Mouse (Mus musculus) ovary, postnatal 10 days (tissue): ENCODE measurements around the gene Lat.
"Not testable (repeated sequence)": the region's sequence is repeated elsewhere in the genome, so short reads cannot be mapped to it uniquely, and the experiment has no call there.

Experiments used
- DNase-seq: peaks from one replicate; pipeline ENCODE4 v3.0.0; 2022; ENCODE audit warnings: low spot score

The Lat gene

GRCm38 (mm10) chr7:126369393-126369792 is at the start of gene Lat:
Gene Lat (minus strand): TSS chr7:126369570.
- no peak for DNase-seq

GRCm38 (mm10) chr7:126418496-126418895 is 49.1 kb upstream of the Lat start:
- no peak for DNase-seq

- DNase-seq, result no peak
Measured at GRCm38 (mm10) chr7:126417606-126418005, 48.2 kb upstream of the Lat start.

DNA sequence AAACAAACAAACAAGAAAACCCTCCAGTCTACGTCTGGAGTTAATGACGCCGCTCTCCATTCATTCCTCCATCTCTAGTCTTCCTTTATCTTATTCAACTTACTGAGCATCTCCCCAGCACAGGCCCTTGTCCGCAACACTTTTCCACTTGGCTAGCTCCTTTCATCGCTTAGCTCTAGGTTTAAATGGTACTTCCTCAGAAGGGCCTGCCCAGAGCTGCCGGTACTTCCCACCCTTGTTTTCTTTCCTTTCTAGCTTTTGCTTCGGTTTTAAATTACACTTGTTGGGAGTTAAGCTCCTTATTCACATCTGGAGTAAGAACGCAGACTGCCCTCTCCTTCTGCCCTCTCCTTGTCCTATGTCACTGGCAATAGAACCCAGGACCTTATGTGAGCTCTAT is 47.7 kb upstream of the Lat start:
- DNase-seq, result no peak

- DNase-seq, result no peak
Measured at GRCm38 (mm10) chr7:126416615-126417014, 47.2 kb upstream of the Lat start.

DNA sequence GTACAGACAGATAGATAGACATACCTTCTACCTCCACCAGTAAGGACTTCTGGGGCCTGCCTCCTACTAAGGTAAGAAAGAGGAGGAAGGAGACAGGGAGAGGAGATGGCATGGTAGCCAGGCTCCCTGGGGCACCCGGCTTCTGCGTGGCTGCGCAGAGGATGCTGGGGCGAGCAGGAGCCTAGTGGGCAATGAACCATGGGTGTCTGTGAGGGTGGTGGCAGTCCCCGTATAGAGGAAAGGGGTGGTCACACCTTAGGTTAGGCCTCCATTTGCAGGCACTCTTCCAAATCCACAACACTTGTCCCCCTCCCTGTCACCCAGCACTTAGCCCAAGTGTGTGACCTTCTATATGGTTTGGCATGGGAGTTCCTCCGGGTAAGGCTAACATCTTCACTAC is 45.4 kb upstream of the Lat start, which contains the start of gene Cd19:
Cd19 (minus strand) TSS at position 165 of the 400 bp plus-strand sequence.
- DNase-seq, result no peak

DNA sequence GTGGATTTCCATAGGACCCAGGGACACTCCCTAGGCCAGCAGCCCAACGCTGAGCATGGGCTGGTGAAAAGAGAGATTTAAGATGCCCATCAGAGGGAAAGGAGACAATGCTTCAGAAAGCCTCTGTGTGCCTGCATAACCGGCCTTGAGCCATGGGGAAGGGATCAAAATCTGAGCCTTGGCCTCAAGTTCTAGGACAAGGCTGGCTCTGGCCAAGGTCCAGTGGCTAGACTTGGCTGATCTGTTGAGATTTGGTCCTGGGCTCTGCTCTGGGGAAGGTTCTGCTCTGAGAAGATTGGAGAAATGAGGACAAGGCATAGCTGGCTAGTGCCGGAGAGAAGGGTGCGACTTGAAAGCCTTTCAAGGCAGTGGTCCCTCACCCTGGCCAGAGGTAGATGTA is 41.7 kb upstream of the Lat start:
- DNase-seq, result no peak

DNA sequence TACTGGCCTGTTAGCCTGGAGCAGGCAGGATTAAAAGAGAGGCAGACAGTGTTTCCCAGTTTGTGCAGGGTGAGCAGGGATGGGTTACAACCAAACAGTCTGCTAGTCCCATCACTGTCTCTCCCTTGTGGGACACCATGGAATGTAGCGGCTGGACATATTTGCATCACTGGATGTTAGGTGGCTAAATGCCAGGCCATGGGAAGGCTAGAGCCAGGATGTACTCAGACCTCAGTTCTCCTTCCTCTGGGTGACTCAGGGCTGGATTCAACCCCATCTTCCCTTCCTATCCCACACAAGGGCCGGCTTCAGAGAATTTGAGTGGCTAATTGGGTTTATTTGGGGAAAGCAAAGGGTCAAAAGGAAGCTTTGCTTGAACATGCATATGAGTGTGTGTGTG is 39.3 kb upstream of the Lat start:
- no peak for DNase-seq

DNA sequence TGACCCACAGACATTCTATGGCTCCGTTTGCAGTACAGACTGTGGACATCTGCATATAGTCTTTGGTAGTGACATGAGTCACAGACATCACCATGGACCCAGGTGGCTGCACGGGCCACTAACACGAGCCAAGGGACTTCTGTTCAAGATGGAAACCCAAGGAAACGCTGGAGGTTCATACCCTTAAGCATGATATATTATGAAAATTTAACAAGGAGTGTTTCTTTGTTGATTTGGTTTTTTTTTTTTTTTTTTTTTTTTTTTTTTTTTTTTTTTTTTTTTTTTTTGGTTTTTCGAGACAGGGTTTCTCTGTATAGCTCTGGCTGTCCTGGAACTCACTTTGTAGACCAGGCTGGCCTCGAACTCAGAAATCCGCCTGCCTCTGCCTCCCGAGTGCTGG is 33.1 kb upstream of the Lat start:
- DNase-seq, result not testable (repeated sequence)

GRCm38 (mm10) chr7:126399548-126399947 is 30.2 kb upstream of the Lat start:
- DNase-seq, result peak; percentile 37

DNA sequence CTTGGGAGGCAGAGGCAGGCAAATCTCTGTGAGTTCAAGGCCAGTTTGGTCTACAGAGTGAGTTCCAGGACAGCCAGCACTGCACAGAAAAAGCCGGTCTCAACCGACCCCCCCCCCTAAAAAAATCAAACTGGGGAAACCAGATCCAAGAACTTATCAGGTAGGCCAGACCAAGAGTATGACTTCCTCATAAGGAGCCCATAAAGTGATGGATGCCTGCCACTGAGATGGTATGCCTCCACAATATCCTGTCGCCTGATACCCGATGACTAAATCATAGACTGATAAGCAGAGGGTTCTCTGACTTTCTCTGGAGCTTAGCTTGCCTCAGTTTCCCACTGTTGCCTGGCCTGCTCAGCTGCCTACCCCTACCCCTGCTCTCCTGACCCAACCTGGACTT is 28.5 kb upstream of the Lat start:
- no peak for DNase-seq

DNA sequence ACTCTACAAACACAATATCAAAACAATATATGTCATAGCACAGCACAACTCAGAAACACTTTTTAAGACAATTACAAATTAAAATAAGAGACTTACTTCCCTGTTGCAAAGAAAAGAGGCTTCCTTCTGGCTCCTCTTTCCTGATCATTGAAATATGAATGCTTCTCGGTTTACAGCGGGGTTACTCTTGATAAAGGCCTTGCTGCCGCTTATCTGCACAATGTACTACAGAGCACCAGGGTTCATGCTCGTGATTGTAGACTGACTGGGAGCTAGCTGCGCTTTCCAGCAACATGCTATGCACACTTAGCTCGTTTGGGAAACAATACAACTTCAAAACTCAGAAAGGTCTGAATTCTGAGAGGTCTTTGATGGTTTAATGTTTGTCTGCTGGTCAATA is 27.9 kb upstream of the Lat start:
- no peak for DNase-seq

DNA sequence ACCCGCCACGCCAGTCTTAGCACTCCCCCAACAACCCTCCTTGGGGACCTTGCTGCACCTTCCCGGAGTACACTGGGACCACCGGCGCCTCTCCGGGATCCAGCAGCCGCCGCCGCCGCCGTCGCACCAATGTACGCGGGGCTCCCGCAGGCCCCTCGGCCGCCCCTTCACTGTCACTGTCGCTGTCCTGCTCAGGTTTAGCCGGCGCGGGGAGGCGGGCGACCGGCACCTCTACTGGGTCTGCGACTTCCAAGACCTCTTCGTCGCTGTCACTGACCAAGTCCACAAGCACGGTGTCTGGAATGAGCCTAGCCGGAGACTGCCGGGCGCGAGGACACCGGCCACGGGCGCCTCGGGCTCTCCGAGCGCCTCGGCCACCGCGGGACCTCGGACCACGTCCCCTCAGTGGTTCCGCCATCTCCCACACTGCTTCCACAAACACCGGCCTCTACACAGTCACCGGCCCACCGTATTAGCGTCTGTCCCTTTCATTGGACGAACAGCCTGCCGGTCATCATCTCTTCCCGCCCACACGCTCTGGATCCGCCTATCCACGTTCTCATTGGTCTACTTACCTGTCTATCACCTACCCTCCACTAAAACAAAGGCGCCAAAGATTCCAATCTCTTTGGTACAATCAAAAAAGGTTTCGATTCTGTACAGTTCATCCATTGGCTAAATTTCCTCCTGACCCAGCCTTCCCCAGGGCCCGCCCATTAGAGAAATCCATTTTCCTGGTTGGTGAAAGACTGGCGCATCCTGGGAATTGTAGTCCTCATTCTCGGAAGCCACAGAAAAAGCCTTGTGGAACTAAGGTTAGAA is 27.1 kb upstream of the Lat start, which contains the start of gene Nfatc2ip:
Nfatc2ip (minus strand) TSS at position 440 of the 822 bp plus-strand sequence.
- DNase-seq, result peak; percentile 79

GRCm38 (mm10) chr7:126392086-126392884 is 22.9 kb upstream of the Lat start:
- not testable (repeated sequence) for DNase-seq

- DNase-seq, result no peak
Measured at GRCm38 (mm10) chr7:126388185-126388584, 18.8 kb upstream of the Lat start.

GRCm38 (mm10) chr7:126383565-126383964 is 14.2 kb upstream of the Lat start:
- no peak for DNase-seq

- peak; percentile 75 for DNase-seq
Measured at GRCm38 (mm10) chr7:126377278-126378158, 8.1 kb upstream of the Lat start, which contains the start of gene Spns1. Gene Spns1 (minus strand): TSS chr7:126377450.

- DNase-seq, result no peak
Measured at GRCm38 (mm10) chr7:126376903-126377277, 7.5 kb upstream of the Lat start.

DNA sequence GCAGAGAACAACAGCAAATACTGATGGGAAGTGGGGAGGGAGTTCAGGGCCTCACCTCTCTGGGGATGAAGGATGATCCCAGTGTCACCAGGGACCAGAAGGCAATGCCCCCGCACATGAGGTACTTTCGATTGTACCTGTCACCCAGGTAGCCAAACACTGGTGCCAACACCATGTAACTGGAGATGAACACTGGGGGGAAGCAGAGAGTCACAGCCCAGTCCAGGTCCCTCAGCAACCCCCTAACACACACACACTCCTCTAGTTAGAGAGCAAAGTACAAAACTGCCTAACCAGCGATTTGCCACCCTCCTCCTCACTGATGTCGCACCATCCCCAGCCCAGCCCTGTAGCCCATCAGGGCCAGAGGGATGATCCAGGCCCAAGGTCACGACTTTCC is 5.6 kb upstream of the Lat start:
- no peak for DNase-seq

DNA sequence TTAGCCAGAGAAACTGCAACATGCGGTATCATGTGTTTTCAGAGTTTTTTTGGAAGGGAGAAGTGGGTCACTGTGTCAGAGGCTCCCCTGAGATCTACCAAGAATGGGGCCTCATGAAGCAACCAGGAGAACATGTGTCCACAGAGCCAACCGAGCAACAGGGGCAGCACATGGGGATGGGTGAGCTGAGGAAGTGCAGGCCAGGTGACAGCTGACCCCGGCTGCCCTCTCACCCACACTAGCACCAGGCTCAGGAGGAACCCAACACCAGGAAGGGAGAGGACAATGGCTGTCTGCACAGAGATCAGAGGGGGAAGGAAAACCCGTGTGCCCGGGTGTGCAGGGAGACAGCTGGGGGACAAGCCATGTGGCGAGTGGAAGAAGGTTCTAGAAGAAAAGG is 5.2 kb upstream of the Lat start:
- DNase-seq, result no peak

GRCm38 (mm10) chr7:126373007-126373406 is 3.6 kb upstream of the Lat start:
- DNase-seq, result no peak

GRCm38 (mm10) chr7:126368367-126368766 is 1.0 kb downstream of the Lat start:
- DNase-seq, result no peak
